ENCODE assay signal across 9 mouse cellular contexts in genomic region chr6:55512066-55512703, GRCm38 (mm10).
DNase-seq lines count a peak whose midpoint lies in the region; ATAC-seq lines count a peak whose summit lies in the region.
"Had no signal": no experiment of that assay in that cellular context is flagged by ENCODE, and none has a peak within 500 bp of the region (broad histone marks: within the 10 kb centered on the region; RNA-seq: fewer than 3 reads in every experiment).

No protein-coding gene starts in this region.

- no peak for DNase-seq in frontal cortex, postnatal 36 days (ENCODE audit: low spot score in 2 of 2)
- no peak for DNase-seq in left cerebral cortex, adult 8-10 months (ENCODE audit: low spot score in 2 of 2)

- WGBS in hindbrain, embryonic 12.5 days: 34% methylated on average over 19 of the region's 19 CpGs
- 34% methylated on average over 19 of the region's 19 CpGs for WGBS in neural tube, embryonic 13.5 days
- WGBS in kidney, embryonic 16.5 days: 57% methylated on average over 19 of the region's 19 CpGs

- peaks cover 12% of the 10 kb centered on the region for H3K27me3 ChIP-seq in megakaryocyte, embryonic 14.5 days (replicated peaks)
- no peaks in the 10 kb centered on the region for H3K27me3 ChIP-seq in hindbrain, embryonic 12.5 days
- H3K27me3 ChIP-seq in neural tube, embryonic 13.5 days: no peaks in the 10 kb centered on the region
- H3K27me3 ChIP-seq in kidney, embryonic 16.5 days (ENCODE audit: insufficient read depth, low read length): no peaks in the 10 kb centered on the region

- peak overlapping the region; percentile 10 for H3K4me3 ChIP-seq in megakaryocyte, embryonic 14.5 days (replicated peaks)
- no peak overlapping the region for H3K4me3 ChIP-seq in hindbrain, embryonic 12.5 days
- H3K4me3 ChIP-seq in neural tube, embryonic 13.5 days: no peak overlapping the region
- no peak overlapping the region for H3K4me3 ChIP-seq in kidney, embryonic 16.5 days (ENCODE audit: low read length)

- no peak overlapping the region for H3K27ac ChIP-seq in hindbrain, embryonic 12.5 days
- no peak overlapping the region for H3K27ac ChIP-seq in neural tube, embryonic 13.5 days (replicated peaks)
- H3K27ac ChIP-seq in kidney, embryonic 16.5 days (ENCODE audit: low read length): no peak overlapping the region
- H3K27ac ChIP-seq: stomach, postnatal 0 days had no signal

- H3K4me2 ChIP-seq in hindbrain, embryonic 12.5 days (replicated peaks): 0 out of 2 replicates have a peak overlapping the region, but pooled peaks have one; percentile 6
- H3K4me2 ChIP-seq in neural tube, embryonic 13.5 days: no peak overlapping the region
- H3K4me2 ChIP-seq in kidney, embryonic 16.5 days (replicated peaks; ENCODE audit: low read depth, low read length): no peak overlapping the region

- peak; percentile 55 for ATAC-seq in frontal cortex, adult (ENCODE audit: low TSS enrichment)
- no peak for ATAC-seq in megakaryocyte, adult 5-6 weeks (ENCODE audit: poor library complexity, severe bottlenecking)
- ATAC-seq in hindbrain, embryonic 12.5 days (ENCODE audit: low FRiP score): peak; percentile 41
- 0 out of 2 replicates have a peak, but pooled peaks have one; percentile 23 for ATAC-seq in neural tube, embryonic 13.5 days (ENCODE audit: low read depth)
- no peak for ATAC-seq in kidney, embryonic 16.5 days (ENCODE audit: low FRiP score, low TSS enrichment)

- H3K36me3 ChIP-seq in megakaryocyte, embryonic 14.5 days (replicated peaks; ENCODE audit: low read length): no peaks in the 10 kb centered on the region
- no peaks in the 10 kb centered on the region for H3K36me3 ChIP-seq in hindbrain, embryonic 12.5 days
- no peaks in the 10 kb centered on the region for H3K36me3 ChIP-seq in neural tube, embryonic 13.5 days
- no peaks in the 10 kb centered on the region for H3K36me3 ChIP-seq in kidney, embryonic 16.5 days (ENCODE audit: insufficient read depth, low read length)

- no peak overlapping the region for H3K9ac ChIP-seq in hindbrain, embryonic 12.5 days
- no peak overlapping the region for H3K9ac ChIP-seq in neural tube, embryonic 13.5 days
- no peak overlapping the region for H3K9ac ChIP-seq in kidney, embryonic 16.5 days (replicated peaks; ENCODE audit: low read length)

- peaks cover 17% of the 10 kb centered on the region for H3K4me1 ChIP-seq in megakaryocyte, embryonic 14.5 days
- H3K4me1 ChIP-seq in hindbrain, embryonic 12.5 days: peaks cover 7% of the 10 kb centered on the region
- peaks cover 7% of the 10 kb centered on the region; the same call in 1 of the 2 replicates for H3K4me1 ChIP-seq in neural tube, embryonic 13.5 days (replicated peaks)
- 0 out of 2 replicates have a peak, but pooled peaks cover 3% of the 10 kb centered on the region for H3K4me1 ChIP-seq in kidney, embryonic 16.5 days (ENCODE audit: insufficient read depth, low read length)

- no peaks in the 10 kb centered on the region; the same call in 1 of the 2 replicates for H3K9me3 ChIP-seq in megakaryocyte, embryonic 14.5 days
- 0 out of 2 replicates have a peak, but pooled peaks cover 4% of the 10 kb centered on the region for H3K9me3 ChIP-seq in hindbrain, embryonic 12.5 days (replicated peaks)
- H3K9me3 ChIP-seq in neural tube, embryonic 13.5 days: peaks cover 5% of the 10 kb centered on the region
- no peaks in the 10 kb centered on the region for H3K9me3 ChIP-seq in kidney, embryonic 16.5 days (ENCODE audit: low read length)

Comparison
In these comparisons a context has a peak if more than half of its experiments do, and no peak if none do; other contexts are left out.
1. ATAC-seq: peak in frontal cortex, adult (single experiment), hindbrain, embryonic 12.5 days (single experiment) and neural tube, embryonic 13.5 days (single experiment); none in megakaryocyte, adult 5-6 weeks (single experiment) and kidney, embryonic 16.5 days (single experiment).